Comparison of ENCODE assay signal across 24 mouse cellular contexts in the genomic region with DNA sequence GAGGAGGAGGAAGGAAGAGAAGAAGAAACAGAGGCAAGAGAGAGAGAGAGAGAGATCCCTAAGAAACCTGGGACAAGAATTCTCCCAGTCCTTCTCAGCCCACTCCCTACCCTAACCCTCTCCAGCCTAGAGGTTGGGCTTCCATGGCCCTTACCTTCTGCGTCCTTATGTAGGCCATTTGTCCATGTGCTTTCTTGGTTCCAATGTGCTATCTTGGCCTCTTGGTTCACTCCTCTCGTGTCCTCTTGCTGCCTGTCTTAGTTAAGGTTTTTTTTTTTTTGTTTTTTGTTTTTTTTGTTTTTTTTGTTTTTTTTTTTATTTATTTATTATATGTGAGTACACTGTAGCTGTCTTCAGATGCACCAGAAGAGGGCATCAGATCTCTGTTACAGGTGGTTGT.
"Had no signal": no experiment of that assay in that cellular context is flagged by ENCODE, and none has a peak within 500 bp of the region (broad histone marks: within the 10 kb centered on the region; RNA-seq: fewer than 3 reads in every experiment).

No protein-coding gene starts in this region.

- H3K27ac ChIP-seq: embryonic facial prominence, embryonic 10.5 days; embryonic facial prominence, embryonic 12.5 days; embryonic facial prominence, embryonic 13.5 days; embryonic facial prominence, embryonic 15.5 days; forebrain, embryonic 10.5 days; forebrain, embryonic 12.5 days; forebrain, embryonic 13.5 days; forebrain, embryonic 15.5 days; gastrocnemius, adult 2 months; heart, adult 2 months had no signal

- H3K4me1 ChIP-seq: embryonic facial prominence, embryonic 12.5 days; embryonic facial prominence, embryonic 15.5 days had no signal

- H3K36me3 ChIP-seq: embryonic facial prominence, embryonic 10.5 days; embryonic facial prominence, embryonic 12.5 days; embryonic facial prominence, embryonic 13.5 days; embryonic facial prominence, embryonic 15.5 days; forebrain, embryonic 10.5 days; forebrain, embryonic 12.5 days; forebrain, embryonic 15.5 days had no signal

- H3K27me3 ChIP-seq: embryonic facial prominence, embryonic 12.5 days; embryonic facial prominence, embryonic 13.5 days; embryonic facial prominence, embryonic 15.5 days; forebrain, embryonic 12.5 days; forebrain, embryonic 13.5 days; forebrain, embryonic 15.5 days had no signal

- H3K9ac ChIP-seq: embryonic facial prominence, embryonic 12.5 days; embryonic facial prominence, embryonic 13.5 days; embryonic facial prominence, embryonic 15.5 days; forebrain, embryonic 12.5 days; forebrain, embryonic 13.5 days; forebrain, embryonic 15.5 days; forebrain, postnatal 0 days had no signal

- H3K4me3 ChIP-seq: embryonic facial prominence, embryonic 10.5 days; embryonic facial prominence, embryonic 12.5 days; embryonic facial prominence, embryonic 13.5 days; embryonic facial prominence, embryonic 15.5 days; erythroblast, embryonic 14.5 days; forebrain, embryonic 10.5 days; forebrain, embryonic 12.5 days; forebrain, embryonic 13.5 days; forebrain, embryonic 15.5 days; gastrocnemius, adult 2 months; heart, adult 2 months had no signal

- DNase-seq: cerebellum, adult 9-10 months; cerebellum, adult 9-11 months; cerebellum, postnatal 10 days; cerebellum, postnatal 14 days; cerebellum, postnatal 25 days; cerebellum, postnatal 36 days; embryo, embryonic 11 days; forebrain, postnatal 0 days; gastrocnemius, adult 2 months; gastrocnemius, postnatal 10 days; gastrocnemius, postnatal 14 days; gastrocnemius, postnatal 25 days; gastrocnemius, postnatal 36 days; heart, adult 18-20 months; heart, adult 2 months had no signal

- H3K9me3 ChIP-seq: embryonic facial prominence, embryonic 10.5 days; embryonic facial prominence, embryonic 12.5 days; embryonic facial prominence, embryonic 13.5 days; embryonic facial prominence, embryonic 15.5 days; forebrain, embryonic 10.5 days; forebrain, embryonic 12.5 days; forebrain, embryonic 13.5 days; forebrain, embryonic 15.5 days had no signal
